Mouse (Mus musculus) heart, postnatal 0 days (tissue): Measurements from ENCODE around the gene Crlf1.

Source experiments
- CTCF ChIP-seq: IDR thresholded peaks from 2 replicates; pipeline ENCODE4 v1.5.1; 2016; ENCODE audit warnings: antibody characterized with exemption, control low read depth, low read depth
- EP300 ChIP-seq: IDR thresholded peaks from 2 replicates; pipeline ENCODE4 v1.6.1; 2016; ENCODE audit warnings: antibody characterized with exemption, low read depth

- no peak for TF ChIP-seq CTCF
- TF ChIP-seq EP300, result no peak
Observed at GRCm38 (mm10) chr8:70492664-70493640, at the start of gene Crlf1.
